In the genomic region with DNA sequence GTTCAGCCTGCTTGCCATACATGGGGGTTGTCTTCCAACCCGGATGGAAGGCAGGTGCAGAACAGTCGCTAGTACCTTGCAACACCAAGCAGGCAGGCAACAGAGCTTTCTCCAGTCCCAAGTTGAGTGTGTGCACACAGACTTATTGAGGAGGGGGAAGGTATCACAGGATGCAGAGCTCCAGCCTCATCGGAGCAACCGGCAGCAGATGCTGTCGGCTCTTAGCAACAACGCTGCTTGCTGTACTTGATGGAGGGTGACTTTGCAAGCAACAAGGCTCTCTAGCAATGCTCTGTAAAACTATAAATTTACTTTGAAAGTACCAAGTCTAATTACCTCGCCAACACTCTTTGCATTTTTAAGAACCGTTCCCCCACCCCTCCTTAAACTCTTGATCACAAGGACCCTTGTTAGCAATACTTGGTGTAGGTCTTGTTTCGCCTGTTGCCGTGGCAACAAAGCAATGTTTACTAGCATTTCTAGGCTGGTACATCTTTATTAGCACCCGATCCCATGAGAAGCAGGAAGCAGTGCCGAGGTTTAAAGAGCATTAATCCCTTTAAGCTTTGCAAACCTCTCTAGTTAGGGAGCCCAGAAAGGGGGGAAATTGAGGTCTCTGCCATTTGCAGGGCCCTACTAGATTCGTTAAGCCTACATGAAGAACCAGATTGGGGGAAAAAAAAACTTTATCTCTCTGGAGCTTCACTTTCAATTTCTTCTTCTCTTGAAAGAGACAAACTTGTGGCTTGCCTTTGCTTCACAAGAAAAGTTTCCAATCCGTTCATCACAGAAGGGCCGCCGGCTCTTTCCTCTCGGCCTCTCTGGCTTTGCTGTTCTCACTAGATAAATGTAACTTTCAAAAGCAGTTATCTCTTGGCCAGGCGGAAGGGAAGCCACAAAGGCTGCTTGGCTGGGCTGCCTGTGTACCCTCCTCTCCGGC, we compare ENCODE assay signal across 9 mouse cellular contexts.
DNase-seq lines count a peak whose midpoint lies in the region; ATAC-seq and TF ChIP-seq lines count a peak whose summit lies in the region.
"Had no signal": no experiment of that assay in that cellular context is flagged by ENCODE, and none has a peak within 500 bp of the region (broad histone marks: within the 10 kb centered on the region; RNA-seq: fewer than 3 reads in every experiment).

No protein-coding gene starts in this region.

- ATAC-seq in hindbrain, embryonic 16.5 days: peak; percentile 72
- ATAC-seq in midbrain, postnatal 0 days (ENCODE audit: low FRiP score): peak; percentile 31; the same call in 1 of the 2 replicates

- H3K4me2 ChIP-seq in hindbrain, embryonic 16.5 days (ENCODE audit: low read length): 0 out of 2 replicates have a peak overlapping the region, but pooled peaks have one; percentile 3
- H3K4me2 ChIP-seq in midbrain, postnatal 0 days (ENCODE audit: low read depth, low read length, poor library complexity, severe bottlenecking): peak overlapping the region; percentile 29

- DNase-seq in layer of hippocampus, adult 2 months (ENCODE audit: low spot score in 2 of 2): peak; percentile 24 to 29
- no peak for DNase-seq in layer of hippocampus, postnatal 10 days (ENCODE audit: low spot score in 2 of 2)
- DNase-seq in c-Kit-positive CD71-positive TER-119-negative erythroid progenitor cells, embryonic 14.5 days (ENCODE audit: low read depth): peak; percentile 11
- DNase-seq in midbrain, postnatal 0 days (ENCODE audit: low spot score): peak; percentile 74
- DNase-seq in ovary, postnatal 36 days (ENCODE audit: low spot score): no peak
- no peak for DNase-seq in right cerebral cortex, postnatal 4 days
- DNase-seq in spleen, postnatal 10 days (ENCODE audit: low spot score in 2 of 2): no peak
- DNase-seq: gastrocnemius, postnatal 14 days had no signal

- peak overlapping the region; percentile 24 for H3K4me3 ChIP-seq in layer of hippocampus, adult 2 months
- H3K4me3 ChIP-seq in hindbrain, embryonic 16.5 days (ENCODE audit: low read length): no peak overlapping the region
- H3K4me3 ChIP-seq in midbrain, postnatal 0 days (ENCODE audit: low read depth, low read length): no peak overlapping the region

- H3K9me3 ChIP-seq in hindbrain, embryonic 16.5 days (ENCODE audit: control insufficient read depth, low read length): no peaks in the 10 kb centered on the region
- no peaks in the 10 kb centered on the region for H3K9me3 ChIP-seq in midbrain, postnatal 0 days (ENCODE audit: low read length)

- H3K36me3 ChIP-seq in hindbrain, embryonic 16.5 days (ENCODE audit: control insufficient read depth, insufficient read depth, low read length): no peaks in the 10 kb centered on the region
- no peaks in the 10 kb centered on the region for H3K36me3 ChIP-seq in midbrain, postnatal 0 days (ENCODE audit: insufficient read depth, low read length)

- H3K9ac ChIP-seq in hindbrain, embryonic 16.5 days (ENCODE audit: low read depth, low read length): peak overlapping the region; percentile 6; the same call in 1 of the 2 replicates
- no peak overlapping the region for H3K9ac ChIP-seq in midbrain, postnatal 0 days (replicated peaks; ENCODE audit: low read length, poor library complexity, severe bottlenecking)

- H3K27me3 ChIP-seq in hindbrain, embryonic 16.5 days (replicated peaks; ENCODE audit: control insufficient read depth, insufficient read depth, low read length): no peaks in the 10 kb centered on the region
- no peaks in the 10 kb centered on the region for H3K27me3 ChIP-seq in midbrain, postnatal 0 days (ENCODE audit: insufficient read depth, low read length)

- WGBS in hindbrain, embryonic 16.5 days: 29% methylated on average over 19 of the region's 19 CpGs
- 21% methylated on average over 19 of the region's 19 CpGs for WGBS in midbrain, postnatal 0 days

- H3K4me1 ChIP-seq in hindbrain, embryonic 16.5 days (ENCODE audit: control insufficient read depth, insufficient read depth, low read depth, low read length): peaks cover 24% of the 10 kb centered on the region
- H3K4me1 ChIP-seq in midbrain, postnatal 0 days (ENCODE audit: insufficient read depth, low read length): peaks cover 8% of the 10 kb centered on the region; the same call in 1 of the 2 replicates

- 0 out of 2 replicates have a peak overlapping the region, but pooled peaks have one; percentile 18 for H3K27ac ChIP-seq in layer of hippocampus, adult 2 months
- H3K27ac ChIP-seq in hindbrain, embryonic 16.5 days (ENCODE audit: low read depth, low read length): peak overlapping the region; percentile 57
- 0 out of 2 replicates have a peak overlapping the region, but pooled peaks have one; percentile 55 for H3K27ac ChIP-seq in midbrain, postnatal 0 days (ENCODE audit: low read depth, low read length)

- TF ChIP-seq CTCF in layer of hippocampus, adult 2 months (conservative IDR thresholded peaks at IDR 0.05): no peak
- no peak for TF ChIP-seq CTCF in midbrain, postnatal 0 days (IDR thresholded peaks at IDR 0.05)

Comparison
In these comparisons a context has a peak if more than half of its experiments do, and no peak if none do; other contexts are left out.
1. DNase-seq: peak in layer of hippocampus, adult 2 months (2 of 2), c-Kit-positive CD71-positive TER-119-negative erythroid progenitor cells, embryonic 14.5 days (single experiment) and midbrain, postnatal 0 days (single experiment); none in layer of hippocampus, postnatal 10 days (0 of 2), ovary, postnatal 36 days (single experiment), right cerebral cortex, postnatal 4 days (single experiment) and spleen, postnatal 10 days (0 of 2).
2. Peak in every context shown above with its lines, with median percentiles within 50 percentile points of each other: H3K27ac ChIP-seq.